Mouse (Mus musculus): Measurements from ENCODE around the gene Ranbp9. TPM values are rescaled to one million over a fixed set of nuclear protein-coding genes. Genes with fewer than 3 reads are reported as not detected.

Gene Ranbp9
- polyA plus RNA-seq, 1 experiment from 2014 or later, result 4.3 TPM

DNA sequence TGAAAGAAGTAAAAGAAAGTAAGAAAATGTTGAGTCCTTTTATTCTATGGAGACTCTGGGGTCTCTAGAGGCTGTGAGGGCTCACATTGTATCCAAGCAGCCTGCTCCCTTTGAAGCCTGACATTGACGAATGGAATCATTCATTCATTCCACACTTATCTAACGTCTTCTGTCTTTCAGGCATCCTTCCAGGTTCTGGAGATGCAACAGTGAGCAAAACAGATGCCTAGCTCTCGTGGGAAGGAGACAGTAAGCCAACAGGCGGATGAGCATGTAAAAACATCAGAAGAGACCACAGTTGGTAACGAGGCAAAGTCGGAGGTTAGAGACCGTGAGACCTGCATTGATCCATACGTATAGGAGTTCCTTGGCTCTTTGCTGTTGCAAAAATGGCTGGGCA, 36.3 kb upstream of the Ranbp9 start:
- Histone ChIP-seq H3K4me3 (ENCODE audit: low read length) (no peak overlapping the region), H3K4me2 (ENCODE audit: low read depth, low read length) (no peak overlapping the region), H3K9ac (ENCODE audit: low read depth, low read length) (no peak overlapping the region), H3K9me3 (ENCODE audit: control insufficient read depth, low read length) (no peaks in the 10 kb centered on the region), H3K36me3 (ENCODE audit: control insufficient read depth, insufficient read depth, low read length) (no peaks in the 10 kb centered on the region), H3K27ac (ENCODE audit: low read length) (no peak overlapping the region), H3K27me3 (replicated peaks; ENCODE audit: control insufficient read depth, insufficient read depth, low read length) (no peaks in the 10 kb centered on the region), H3K4me1 (ENCODE audit: control insufficient read depth, insufficient read depth, low read length) (no peaks in the 10 kb centered on the region)
- 64% methylated on average over 8 of the region's 8 CpGs for WGBS
- ATAC-seq, result no peak

DNA sequence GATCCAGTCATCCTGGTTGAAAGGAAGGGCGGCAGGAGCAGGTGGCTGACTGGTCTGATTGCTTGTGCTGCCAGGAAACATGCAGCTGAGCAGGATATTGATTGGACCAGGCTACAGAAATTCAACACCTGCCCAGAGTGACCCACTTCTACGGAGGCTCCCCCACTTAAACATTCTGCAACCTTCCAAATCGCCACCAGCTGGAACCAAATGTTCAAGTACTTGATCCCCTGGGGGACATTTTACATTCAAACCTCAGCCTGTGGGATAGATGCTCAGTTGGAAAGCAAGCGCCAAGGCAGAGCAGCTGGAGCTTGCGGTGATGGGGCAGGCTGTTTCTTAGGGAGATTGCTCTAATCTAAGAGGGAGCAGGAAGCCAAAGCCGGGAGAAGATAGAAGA, 35.8 kb upstream of the Ranbp9 start:
- WGBS, result 51% methylated on average over 6 of the region's 6 CpGs
- H3K9me3 ChIP-seq (ENCODE audit: control insufficient read depth, low read length), result no peaks in the 10 kb centered on the region
- no peak for ATAC-seq
- H3K36me3 ChIP-seq (ENCODE audit: control insufficient read depth, insufficient read depth, low read length), result no peaks in the 10 kb centered on the region
- H3K27ac ChIP-seq (ENCODE audit: low read length), result no peak overlapping the region
- no peaks in the 10 kb centered on the region for H3K4me1 ChIP-seq (ENCODE audit: control insufficient read depth, insufficient read depth, low read length)
- H3K4me3 ChIP-seq (ENCODE audit: low read length), result no peak overlapping the region
- no peak overlapping the region for H3K9ac ChIP-seq (ENCODE audit: low read depth, low read length)
- H3K27me3 ChIP-seq (replicated peaks; ENCODE audit: control insufficient read depth, insufficient read depth, low read length), result no peaks in the 10 kb centered on the region
- no peak overlapping the region for H3K4me2 ChIP-seq (ENCODE audit: low read depth, low read length)

DNA sequence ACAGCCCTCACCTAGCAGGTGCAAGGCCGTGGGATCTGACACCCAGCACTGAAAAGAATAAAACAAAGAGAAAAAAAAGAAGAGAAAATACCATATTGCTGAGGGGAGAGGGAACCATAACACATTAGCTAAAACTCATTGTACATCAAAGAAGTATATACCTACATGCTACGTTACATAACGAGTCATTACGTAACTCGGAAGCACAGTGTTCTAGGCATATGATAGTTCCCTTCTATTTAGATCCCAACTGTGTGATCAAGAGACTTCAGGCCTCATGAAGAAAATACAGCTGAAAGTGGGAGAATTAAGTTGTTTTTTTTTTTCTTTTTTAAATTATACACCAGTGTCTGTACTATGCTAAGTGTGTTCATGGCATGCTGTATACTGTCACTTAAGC, 35.0 kb upstream of the Ranbp9 start:
- Histone ChIP-seq H3K4me2 (ENCODE audit: low read depth, low read length) (no peak overlapping the region), H3K27ac (ENCODE audit: low read length) (no peak overlapping the region), H3K4me1 (ENCODE audit: control insufficient read depth, insufficient read depth, low read length) (no peaks in the 10 kb centered on the region), H3K36me3 (ENCODE audit: control insufficient read depth, insufficient read depth, low read length) (no peaks in the 10 kb centered on the region), H3K4me3 (ENCODE audit: low read length) (no peak overlapping the region), H3K9ac (ENCODE audit: low read depth, low read length) (no peak overlapping the region), H3K9me3 (ENCODE audit: control insufficient read depth, low read length) (no peaks in the 10 kb centered on the region), H3K27me3 (replicated peaks; ENCODE audit: control insufficient read depth, insufficient read depth, low read length) (no peaks in the 10 kb centered on the region)
- WGBS, result 96% methylated on average over 5 of the region's 5 CpGs
- ATAC-seq, result no peak

DNA sequence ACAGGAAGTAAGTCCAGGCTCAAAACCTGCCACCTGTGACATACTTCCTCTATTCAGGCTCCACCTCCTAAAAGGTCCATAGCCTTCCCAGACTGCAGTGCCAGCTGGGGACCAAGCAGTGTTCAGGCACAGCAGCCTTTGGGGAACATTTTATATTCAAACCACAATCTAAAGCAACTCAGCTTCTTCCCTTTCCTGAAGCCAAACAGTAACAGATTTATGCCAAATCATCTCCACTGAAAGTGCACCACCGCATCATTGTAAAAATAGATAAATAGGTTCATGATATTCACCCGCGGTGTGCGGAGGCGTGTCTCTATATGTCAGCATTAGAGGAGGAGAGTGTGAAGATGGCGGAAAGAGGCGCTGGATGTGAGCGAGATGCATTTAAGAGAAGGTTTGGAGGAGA, 33.9 kb upstream of the Ranbp9 start:
- Histone ChIP-seq H3K4me1 (ENCODE audit: control insufficient read depth, insufficient read depth, low read length) (no peaks in the 10 kb centered on the region), H3K27ac (ENCODE audit: low read length) (no peak overlapping the region), H3K36me3 (ENCODE audit: control insufficient read depth, insufficient read depth, low read length) (no peaks in the 10 kb centered on the region), H3K9me3 (ENCODE audit: control insufficient read depth, low read length) (no peaks in the 10 kb centered on the region), H3K27me3 (replicated peaks; ENCODE audit: control insufficient read depth, insufficient read depth, low read length) (no peaks in the 10 kb centered on the region), H3K4me2 (ENCODE audit: low read depth, low read length) (no peak overlapping the region), H3K9ac (ENCODE audit: low read depth, low read length) (no peak overlapping the region), H3K4me3 (ENCODE audit: low read length) (no peak overlapping the region)
- WGBS, result 65% methylated on average over 8 of the region's 8 CpGs
- no peak for ATAC-seq

DNA sequence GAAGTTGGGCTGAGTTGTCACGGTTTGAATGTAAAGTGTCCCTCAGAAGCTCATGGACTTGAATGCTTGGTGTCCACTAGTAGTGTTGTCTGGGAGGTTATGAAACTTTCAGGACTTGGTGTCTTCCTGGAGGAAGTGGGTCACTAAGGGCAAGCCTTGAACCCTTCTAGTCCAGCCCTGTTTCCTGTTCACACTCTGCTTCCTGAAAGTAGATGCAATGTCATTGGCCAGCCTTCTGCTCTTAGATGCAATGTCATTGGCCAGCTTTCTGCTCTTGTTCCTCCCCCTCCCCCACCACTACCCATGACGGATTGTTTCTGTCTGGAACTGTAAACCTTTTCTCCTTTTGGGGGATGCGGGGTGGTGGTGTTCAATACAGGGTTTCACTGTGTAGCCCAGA, 31.7 kb upstream of the Ranbp9 start:
- 78% methylated on average over 3 of the region's 3 CpGs for WGBS
- Histone ChIP-seq H3K27ac (ENCODE audit: low read length) (no peak overlapping the region), H3K9me3 (ENCODE audit: control insufficient read depth, low read length) (no peaks in the 10 kb centered on the region), H3K4me1 (ENCODE audit: control insufficient read depth, insufficient read depth, low read length) (no peaks in the 10 kb centered on the region), H3K27me3 (replicated peaks; ENCODE audit: control insufficient read depth, insufficient read depth, low read length) (no peaks in the 10 kb centered on the region), H3K36me3 (ENCODE audit: control insufficient read depth, insufficient read depth, low read length) (no peaks in the 10 kb centered on the region), H3K4me2 (ENCODE audit: low read depth, low read length) (no peak overlapping the region), H3K9ac (ENCODE audit: low read depth, low read length) (no peak overlapping the region), H3K4me3 (ENCODE audit: low read length) (no peak overlapping the region)
- no peak for ATAC-seq

DNA sequence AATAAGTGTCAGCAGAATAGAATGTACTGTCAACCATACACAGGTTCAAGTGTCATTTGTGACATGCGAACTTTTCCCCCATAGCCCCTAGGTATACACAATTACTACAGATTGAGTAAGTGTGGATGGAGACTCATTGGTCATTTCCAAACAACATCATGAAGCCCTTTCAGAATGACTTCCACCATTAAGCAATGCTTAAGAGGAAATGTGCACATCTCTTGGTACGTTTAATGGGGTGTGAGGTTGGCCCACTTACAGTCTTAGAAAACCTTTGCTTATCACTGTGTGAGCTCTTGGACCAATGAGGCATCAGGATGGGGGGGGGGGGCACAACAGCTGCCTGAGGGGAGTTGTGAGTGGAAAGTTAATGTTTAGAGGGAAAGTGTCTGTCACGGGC, 24.7 kb upstream of the Ranbp9 start:
- H3K4me2 ChIP-seq (ENCODE audit: low read depth, low read length), result no peak overlapping the region
- no peaks in the 10 kb centered on the region for H3K36me3 ChIP-seq (ENCODE audit: control insufficient read depth, insufficient read depth, low read length)
- H3K4me3 ChIP-seq (ENCODE audit: low read length), result no peak overlapping the region
- H3K27ac ChIP-seq (ENCODE audit: low read length), result no peak overlapping the region
- no peak for ATAC-seq
- H3K4me1 ChIP-seq (ENCODE audit: control insufficient read depth, insufficient read depth, low read length), result peaks cover 6% of the 10 kb centered on the region; the same call in 1 of the 2 replicates
- no peaks in the 10 kb centered on the region for H3K9me3 ChIP-seq (ENCODE audit: control insufficient read depth, low read length)
- H3K9ac ChIP-seq (ENCODE audit: low read depth, low read length), result no peak overlapping the region
- no peaks in the 10 kb centered on the region for H3K27me3 ChIP-seq (replicated peaks; ENCODE audit: control insufficient read depth, insufficient read depth, low read length)
- 85% methylated on average over 3 of the region's 3 CpGs for WGBS

DNA sequence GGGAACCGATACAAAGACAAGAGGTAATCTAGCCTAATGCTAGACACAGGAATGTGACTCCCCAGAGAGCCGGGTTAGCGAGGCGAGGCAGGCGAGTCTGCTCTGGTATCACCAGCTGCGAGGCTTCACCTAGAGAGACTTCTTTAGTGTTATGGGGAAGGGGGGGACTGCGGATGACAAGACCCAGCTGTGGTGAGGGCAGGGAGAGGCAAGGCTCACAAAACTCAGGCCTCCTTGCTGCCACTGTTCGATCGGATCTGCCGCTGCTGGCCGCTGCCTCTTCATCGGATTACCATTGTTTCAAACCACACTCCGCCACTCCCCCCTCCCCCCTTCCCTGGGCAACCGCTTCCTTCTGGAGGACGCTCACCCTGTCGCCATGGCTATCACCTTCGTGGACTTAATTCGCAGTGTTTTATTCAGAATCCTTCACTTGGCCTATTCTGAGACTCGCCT, 22.3 kb upstream of the Ranbp9 start:
- H3K4me3 ChIP-seq (ENCODE audit: low read length), result peak overlapping the region; percentile 29
- no peaks in the 10 kb centered on the region for H3K36me3 ChIP-seq (ENCODE audit: control insufficient read depth, insufficient read depth, low read length)
- no peaks in the 10 kb centered on the region for H3K9me3 ChIP-seq (ENCODE audit: control insufficient read depth, low read length)
- peak overlapping the region; percentile 39 for H3K27ac ChIP-seq (ENCODE audit: low read length)
- WGBS, result 3% methylated on average over 19 of the region's 19 CpGs
- peak overlapping the region; percentile 54 for H3K9ac ChIP-seq (ENCODE audit: low read depth, low read length)
- ATAC-seq, result peak; percentile 86
- peaks cover 6% of the 10 kb centered on the region; the same call in 1 of the 2 replicates for H3K4me1 ChIP-seq (ENCODE audit: control insufficient read depth, insufficient read depth, low read length)
- peak overlapping the region; percentile 56 for H3K4me2 ChIP-seq (ENCODE audit: low read depth, low read length)
- H3K27me3 ChIP-seq (replicated peaks; ENCODE audit: control insufficient read depth, insufficient read depth, low read length), result no peaks in the 10 kb centered on the region

DNA sequence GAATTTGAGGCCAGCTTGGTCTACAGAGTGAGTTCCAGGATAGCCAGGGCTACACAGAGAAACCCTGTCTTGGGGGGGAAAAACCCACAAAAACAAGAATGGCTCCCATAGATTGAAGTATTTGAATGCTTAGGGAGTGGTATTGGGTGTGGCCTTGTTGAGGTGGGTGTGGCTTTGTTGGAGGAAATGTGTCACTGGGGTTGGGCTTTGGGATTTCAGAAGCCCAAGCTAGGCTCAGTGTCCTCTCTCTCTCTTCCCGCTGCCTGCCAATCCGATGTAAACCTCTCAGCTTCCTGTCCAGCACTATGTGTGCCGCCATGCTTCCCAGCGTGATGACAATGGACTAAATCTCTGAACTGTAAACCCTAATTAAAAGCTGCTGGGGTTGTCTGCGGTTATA, 20.5 kb upstream of the Ranbp9 start:
- Histone ChIP-seq H3K4me3 (ENCODE audit: low read length) (no peak overlapping the region), H3K4me1 (ENCODE audit: control insufficient read depth, insufficient read depth, low read length) (peaks cover 6% of the 10 kb centered on the region; the same call in 1 of the 2 replicates), H3K4me2 (ENCODE audit: low read depth, low read length) (no peak overlapping the region), H3K27ac (ENCODE audit: low read length) (no peak overlapping the region), H3K9ac (ENCODE audit: low read depth, low read length) (no peak overlapping the region), H3K27me3 (replicated peaks; ENCODE audit: control insufficient read depth, insufficient read depth, low read length) (no peaks in the 10 kb centered on the region), H3K36me3 (ENCODE audit: control insufficient read depth, insufficient read depth, low read length) (no peaks in the 10 kb centered on the region), H3K9me3 (ENCODE audit: control insufficient read depth, low read length) (no peaks in the 10 kb centered on the region)
- no peak for ATAC-seq
- WGBS, result 90% methylated on average over 5 of the region's 5 CpGs

DNA sequence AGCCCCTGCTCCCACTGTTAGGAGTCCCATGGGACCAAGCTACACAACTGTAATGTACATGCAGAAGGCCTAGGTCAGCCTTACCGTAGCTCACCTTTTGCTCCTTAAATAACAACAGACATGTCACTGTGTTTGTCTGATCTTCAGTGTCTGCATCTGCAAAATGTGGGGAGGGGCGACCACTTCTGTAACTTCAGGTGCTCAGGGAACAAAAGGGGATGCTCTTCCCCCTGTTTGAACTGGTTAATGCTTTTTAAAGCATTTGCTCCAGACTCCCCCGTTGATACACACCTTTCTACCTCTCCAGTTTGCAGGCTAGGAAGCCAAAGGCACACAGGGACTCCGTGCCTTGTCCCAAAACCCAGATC, 19.4 kb upstream of the Ranbp9 start:
- Histone ChIP-seq H3K4me1 (ENCODE audit: control insufficient read depth, insufficient read depth, low read length) (peaks cover 6% of the 10 kb centered on the region; the same call in 1 of the 2 replicates), H3K27me3 (replicated peaks; ENCODE audit: control insufficient read depth, insufficient read depth, low read length) (no peaks in the 10 kb centered on the region), H3K9ac (ENCODE audit: low read depth, low read length) (no peak overlapping the region), H3K4me3 (ENCODE audit: low read length) (no peak overlapping the region), H3K27ac (ENCODE audit: low read length) (no peak overlapping the region), H3K36me3 (ENCODE audit: control insufficient read depth, insufficient read depth, low read length) (no peaks in the 10 kb centered on the region), H3K9me3 (ENCODE audit: control insufficient read depth, low read length) (no peaks in the 10 kb centered on the region), H3K4me2 (ENCODE audit: low read depth, low read length) (no peak overlapping the region)
- 92% methylated on average over 4 of the region's 4 CpGs for WGBS
- no peak for ATAC-seq

DNA sequence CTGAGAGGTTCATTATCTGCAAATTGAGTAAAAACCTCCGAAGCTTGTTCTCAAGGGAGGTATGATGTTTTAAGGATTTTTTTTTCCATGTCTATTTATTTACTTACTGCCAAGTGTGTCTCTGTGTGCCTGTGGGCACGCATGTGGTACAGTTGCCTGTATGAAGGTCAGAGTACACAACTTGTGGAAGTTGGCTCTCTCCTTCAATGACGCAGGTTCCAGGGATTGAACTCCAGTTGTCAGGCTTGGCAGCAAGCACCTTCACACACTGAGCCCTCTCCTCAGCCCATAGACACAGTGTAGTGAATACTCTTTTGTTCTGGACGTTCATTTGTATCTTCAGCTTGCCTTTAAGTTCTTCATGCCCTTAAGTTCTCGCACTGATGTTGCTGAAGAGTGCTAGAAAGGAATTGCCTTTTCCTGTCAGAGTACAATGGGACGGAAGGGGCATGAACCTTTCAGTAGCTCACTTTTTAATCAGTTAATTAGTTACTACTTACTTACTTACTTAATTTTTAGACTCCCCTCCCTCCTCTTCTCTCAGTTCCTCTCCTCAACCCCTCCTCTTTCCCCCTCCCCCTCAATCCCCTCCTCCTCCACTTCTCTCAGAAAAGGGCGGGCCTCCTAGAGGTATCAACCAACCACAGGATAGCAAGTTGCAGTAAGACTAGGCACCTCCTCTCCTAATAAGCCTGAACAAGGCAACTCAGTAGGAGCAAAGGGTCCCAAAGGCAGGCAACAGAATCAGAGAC, 18.8 kb upstream of the Ranbp9 start:
- Histone ChIP-seq H3K36me3 (ENCODE audit: control insufficient read depth, insufficient read depth, low read length) (no peaks in the 10 kb centered on the region), H3K4me2 (ENCODE audit: low read depth, low read length) (no peak overlapping the region), H3K27me3 (replicated peaks; ENCODE audit: control insufficient read depth, insufficient read depth, low read length) (no peaks in the 10 kb centered on the region), H3K27ac (ENCODE audit: low read length) (no peak overlapping the region), H3K9ac (ENCODE audit: low read depth, low read length) (no peak overlapping the region), H3K4me1 (ENCODE audit: control insufficient read depth, insufficient read depth, low read length) (peaks cover 6% of the 10 kb centered on the region; the same call in 1 of the 2 replicates), H3K9me3 (ENCODE audit: control insufficient read depth, low read length) (no peaks in the 10 kb centered on the region), H3K4me3 (ENCODE audit: low read length) (no peak overlapping the region)
- ATAC-seq, result no peak
- WGBS, result 75% methylated on average over 7 of the region's 7 CpGs
